ENCODE assay signal across 22 mouse cellular contexts in genomic region chr15:83159823-83160222, GRCm38 (mm10). TPM values are rescaled to one million over a fixed set of nuclear protein-coding genes. Genes with fewer than 3 reads are reported as not detected.
DNase-seq lines count a peak whose midpoint lies in the region; TF ChIP-seq lines count a peak whose summit lies in the region.
"Had no signal": no experiment of that assay in that cellular context is flagged by ENCODE, and none has a peak within 500 bp of the region (broad histone marks: within the 10 kb centered on the region; RNA-seq: fewer than 3 reads in every experiment).

No protein-coding gene starts in this region.

- no peak for TF ChIP-seq POLR2A in lung, adult 2 months (IDR thresholded peaks at IDR 0.05; ENCODE audit: borderline replicate concordance, extremely low read depth, low read depth, low read length)

- peak; percentile 52 to 71 for DNase-seq in cerebellum, postnatal 25 days
- no peak for DNase-seq in cerebellum, adult 11 months
- peak; percentile 23 for DNase-seq in heart, postnatal 4 days
- no peak for DNase-seq in heart, adult 9 months (ENCODE audit: low spot score in 2 of 2)
- peak; percentile 44 for DNase-seq in lung, adult 18-20 months
- no peak for DNase-seq in lung, adult 2 months
- DNase-seq in Muller cell, postnatal 12 days (ENCODE audit: inconsistent ontology term): peak; percentile 56
- DNase-seq in right cerebral cortex, adult 18-20 months: no peak
- DNase-seq: adrenal gland, postnatal 25 days; cerebellum, postnatal 10 days; forebrain, postnatal 0 days; gastrocnemius, postnatal 14 days; kidney, adult 11 months; kidney, postnatal 14 days; layer of hippocampus, adult 9-11 months; liver had no signal

- 88% methylated on average over 9 of the region's 9 CpGs for WGBS in lung, adult 2 months

- no peaks in the 10 kb centered on the region for H3K4me1 ChIP-seq in lung, adult 2 months (ENCODE audit: control insufficient read depth, insufficient read depth, low read length)
- H3K4me1 ChIP-seq: hindbrain, embryonic 15.5 days had no signal

- no peak overlapping the region for H3K4me3 ChIP-seq in lung, adult 2 months (replicated peaks; ENCODE audit: extremely low read depth, low read depth, low read length)
- H3K4me3 ChIP-seq: embryonic facial prominence, embryonic 10.5 days; embryonic facial prominence, embryonic 15.5 days; forebrain, embryonic 12.5 days; heart, embryonic 15.5 days; hindbrain, embryonic 15.5 days; neural tube, embryonic 13.5 days had no signal

- TF ChIP-seq CTCF in lung, adult 2 months (IDR thresholded peaks at IDR 0.05; ENCODE audit: insufficient read depth, low read length): no peak

RNA-seq across cellular contexts. Expression of gene Poldip3, which starts 10.6 kb away (rescaled TPM):
- total RNA-seq in heart, postnatal 4 days (2021): 10 to 100 TPM; 52.6 to 58.4 TPM
- 46.5 and 55.8 TPM in 2 replicates for polyA plus RNA-seq in lung, adult 2 months (2012; rRNA removed)

RNA-seq across cellular contexts. Expression of gene Cyb5r3, which starts 12.6 kb away (rescaled TPM):
- 100 to 1,000 TPM; 135 to 141 TPM for total RNA-seq in heart, postnatal 4 days (2021)
- 438 and 440 TPM in 2 replicates for polyA plus RNA-seq in lung, adult 2 months (2012; rRNA removed)

RNA-seq across cellular contexts. Expression of gene Rrp7a, which starts 37.2 kb away (rescaled TPM):
- 10 to 100 TPM; 54.6 to 56.3 TPM for total RNA-seq in heart, postnatal 4 days (2021)
- polyA plus RNA-seq in lung, adult 2 months (2012; rRNA removed): 82.1 and 85.3 TPM in 2 replicates

Comparison
In these comparisons a context has a peak if more than half of its experiments do, and no peak if none do; other contexts are left out.
1. DNase-seq: peak in cerebellum, postnatal 25 days (2 of 2), heart, postnatal 4 days (single experiment), lung, adult 18-20 months (2 of 2) and Muller cell, postnatal 12 days (single experiment); none in cerebellum, adult 11 months (single experiment), heart, adult 9 months (0 of 2), lung, adult 2 months (single experiment) and right cerebral cortex, adult 18-20 months (single experiment).